Mouse (Mus musculus) olfactory bulb, adult 2 months (tissue): Measurements from ENCODE around the gene Patz1.

Experiments
- CTCF ChIP-seq: fragments of 200-500 bp; IDR thresholded peaks from 2 replicates; pipeline ENCODE4 v1.5.1; 2012; ENCODE audit warnings: low read depth, mild to moderate bottlenecking, low read length, moderate library complexity; ENCODE audit not compliant: insufficient read depth
- POLR2A ChIP-seq: fragments of 200-500 bp; IDR thresholded peaks from 2 replicates; pipeline ENCODE4 v1.6.1; 2012; ENCODE audit warnings: mild to moderate bottlenecking, low read depth, low read length, moderate library complexity; ENCODE audit not compliant: insufficient read depth

DNA sequence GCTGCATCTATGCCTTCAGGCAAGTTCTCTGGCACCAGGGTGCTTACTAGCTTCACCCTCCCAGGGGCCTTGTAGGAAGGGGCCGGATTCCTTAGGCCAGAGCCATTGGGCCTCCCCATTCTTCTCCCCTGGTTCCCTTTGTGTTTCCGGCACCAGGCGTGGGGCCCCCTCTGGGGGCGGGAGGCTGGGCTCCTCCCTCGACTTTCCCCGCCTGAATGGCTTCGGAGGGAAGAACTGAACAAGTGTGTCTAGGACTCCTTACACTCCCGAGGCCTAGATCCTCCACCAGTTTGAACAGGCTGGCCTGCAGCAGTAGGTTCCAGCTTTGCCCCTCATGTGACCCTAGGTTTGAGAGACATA lies 3.4 kb downstream of the Patz1 start:
- TF ChIP-seq CTCF, result no peak
- no peak for TF ChIP-seq POLR2A
